Mouse (Mus musculus): Measurements from ENCODE around the gene Hmg20a. TPM values are rescaled to one million over a fixed set of nuclear protein-coding genes. Genes with fewer than 3 reads are reported as not detected.

The Hmg20a gene
- total and polyA plus RNA-seq, 2 experiments from 2014 or later = 30.1 to 34.3 TPM

GRCm38 (mm10) chr9:56469656-56470055 is 51.2 kb downstream of the Hmg20a start:
- no peak for DNase-seq (ENCODE audit: low spot score)
- ATAC-seq (ENCODE audit: insufficient read depth, low read depth) = no peak
- Histone ChIP-seq H3K4me1 (ENCODE audit: control insufficient read depth, insufficient read depth) (peaks cover 15% of the 10 kb centered on the region), H3K9ac (replicated peaks; ENCODE audit: low read depth, low read length) (no peak overlapping the region), H3K36me3 (replicated peaks; ENCODE audit: control insufficient read depth, insufficient read depth, low read length) (peaks cover 29% of the 10 kb centered on the region; the same call in 1 of the 2 replicates), H3K4me2 (ENCODE audit: low read depth, low read length) (no peak overlapping the region), H3K27me3 (ENCODE audit: control insufficient read depth, insufficient read depth, low read length) (no peaks in the 10 kb centered on the region), H3K4me3 (ENCODE audit: low read depth, low read length) (no peak overlapping the region), H3K9me3 (replicated peaks; ENCODE audit: control insufficient read depth, low read length) (no peaks in the 10 kb centered on the region), H3K27ac (ENCODE audit: low read depth) (0 out of 2 replicates have a peak overlapping the region, but pooled peaks have one; percentile 9)
- no peak for TF ChIP-seq CTCF (IDR thresholded peaks at IDR 0.05; ENCODE audit: low read depth)
- TF ChIP-seq EP300 (IDR thresholded peaks at IDR 0.05; ENCODE audit: low read depth) = no peak
- 37% methylated on average over 2 of the region's 2 CpGs for WGBS

DNA sequence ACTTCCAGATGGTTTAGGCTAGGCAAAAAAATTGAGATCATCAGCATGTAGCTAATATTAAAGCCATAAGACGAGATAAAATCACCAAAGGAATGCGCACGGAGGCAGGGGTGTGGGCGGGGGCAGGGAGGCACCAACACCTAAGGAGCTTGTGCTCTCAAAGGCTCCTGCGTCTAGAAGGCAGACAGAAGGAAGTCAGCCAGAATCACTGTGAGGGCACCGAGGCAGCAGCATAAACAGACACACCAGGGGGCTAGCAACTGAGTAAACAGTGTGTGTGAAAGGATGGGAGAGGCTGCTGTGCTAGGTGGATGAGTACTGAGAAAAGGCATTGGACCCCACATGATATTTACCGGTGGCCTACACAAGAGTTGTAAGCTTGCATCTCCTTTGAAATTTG is 51.9 kb downstream of the Hmg20a start:
- 32% methylated on average over 7 of the region's 7 CpGs for WGBS
- no peak overlapping the region for H3K4me3 ChIP-seq (ENCODE audit: low read depth, low read length)
- TF ChIP-seq EP300 (IDR thresholded peaks at IDR 0.05; ENCODE audit: low read depth) (no peak), CTCF (IDR thresholded peaks at IDR 0.05; ENCODE audit: low read depth) (no peak)
- no peaks in the 10 kb centered on the region for H3K27me3 ChIP-seq (ENCODE audit: control insufficient read depth, insufficient read depth, low read length)
- ATAC-seq (ENCODE audit: insufficient read depth, low read depth) = no peak
- no peak overlapping the region for H3K27ac ChIP-seq (ENCODE audit: low read depth)
- no peak overlapping the region for H3K4me2 ChIP-seq (ENCODE audit: low read depth, low read length)
- DNase-seq (ENCODE audit: low spot score) = peak; percentile 7
- H3K4me1 ChIP-seq (ENCODE audit: control insufficient read depth, insufficient read depth) = peaks cover 11% of the 10 kb centered on the region
- no peaks in the 10 kb centered on the region for H3K9me3 ChIP-seq (replicated peaks; ENCODE audit: control insufficient read depth, low read length)
- no peak overlapping the region for H3K9ac ChIP-seq (replicated peaks; ENCODE audit: low read depth, low read length)
- H3K36me3 ChIP-seq (replicated peaks; ENCODE audit: control insufficient read depth, insufficient read depth, low read length) = peaks cover 33% of the 10 kb centered on the region

GRCm38 (mm10) chr9:56478975-56479647 is 60.7 kb downstream of the Hmg20a start:
- no peak overlapping the region for H3K4me2 ChIP-seq (ENCODE audit: low read depth, low read length)
- H3K4me3 ChIP-seq (ENCODE audit: low read depth, low read length) = no peak overlapping the region
- peaks cover 56% of the 10 kb centered on the region for H3K36me3 ChIP-seq (replicated peaks; ENCODE audit: control insufficient read depth, insufficient read depth, low read length)
- no peak overlapping the region for H3K27ac ChIP-seq (ENCODE audit: low read depth)
- H3K4me1 ChIP-seq (ENCODE audit: control insufficient read depth, insufficient read depth) = no peaks in the 10 kb centered on the region
- DNase-seq (ENCODE audit: low spot score) (no peak), ATAC-seq (ENCODE audit: insufficient read depth, low read depth) (no peak)
- TF ChIP-seq EP300 (IDR thresholded peaks at IDR 0.05; ENCODE audit: low read depth) = no peak
- no peak for TF ChIP-seq CTCF (IDR thresholded peaks at IDR 0.05; ENCODE audit: low read depth)
- H3K27me3 ChIP-seq (ENCODE audit: control insufficient read depth, insufficient read depth, low read length) = no peaks in the 10 kb centered on the region
- 76% methylated on average over 5 of the region's 5 CpGs for WGBS
- no peak overlapping the region for H3K9ac ChIP-seq (replicated peaks; ENCODE audit: low read depth, low read length)
- H3K9me3 ChIP-seq (replicated peaks; ENCODE audit: control insufficient read depth, low read length) = no peaks in the 10 kb centered on the region

GRCm38 (mm10) chr9:56482623-56483022 is 64.2 kb downstream of the Hmg20a start:
- DNase-seq (ENCODE audit: low spot score) = no peak
- ATAC-seq (ENCODE audit: insufficient read depth, low read depth) = no peak
- Histone ChIP-seq H3K27me3 (ENCODE audit: control insufficient read depth, insufficient read depth, low read length) (no peaks in the 10 kb centered on the region), H3K9ac (replicated peaks; ENCODE audit: low read depth, low read length) (no peak overlapping the region), H3K4me2 (ENCODE audit: low read depth, low read length) (no peak overlapping the region), H3K9me3 (replicated peaks; ENCODE audit: control insufficient read depth, low read length) (no peaks in the 10 kb centered on the region), H3K36me3 (replicated peaks; ENCODE audit: control insufficient read depth, insufficient read depth, low read length) (peaks cover 53% of the 10 kb centered on the region), H3K4me1 (ENCODE audit: control insufficient read depth, insufficient read depth) (peaks cover 4% of the 10 kb centered on the region), H3K27ac (ENCODE audit: low read depth) (no peak overlapping the region), H3K4me3 (ENCODE audit: low read depth, low read length) (no peak overlapping the region)
- TF ChIP-seq EP300 (IDR thresholded peaks at IDR 0.05; ENCODE audit: low read depth) = no peak
- TF ChIP-seq CTCF (IDR thresholded peaks at IDR 0.05; ENCODE audit: low read depth) = no peak
- WGBS = 91% methylated on average over 4 of the region's 4 CpGs

- ATAC-seq (ENCODE audit: insufficient read depth, low read depth) (no peak), DNase-seq (ENCODE audit: low spot score) (no peak)
- Histone ChIP-seq H3K9me3 (replicated peaks; ENCODE audit: control insufficient read depth, low read length) (no peaks in the 10 kb centered on the region), H3K4me1 (ENCODE audit: control insufficient read depth, insufficient read depth) (peaks cover 4% of the 10 kb centered on the region), H3K27me3 (ENCODE audit: control insufficient read depth, insufficient read depth, low read length) (no peaks in the 10 kb centered on the region), H3K9ac (replicated peaks; ENCODE audit: low read depth, low read length) (no peak overlapping the region), H3K4me2 (ENCODE audit: low read depth, low read length) (no peak overlapping the region), H3K4me3 (ENCODE audit: low read depth, low read length) (no peak overlapping the region), H3K27ac (ENCODE audit: low read depth) (no peak overlapping the region), H3K36me3 (replicated peaks; ENCODE audit: control insufficient read depth, insufficient read depth, low read length) (peaks cover 71% of the 10 kb centered on the region)
- WGBS = 93% methylated on average over 1 of the region's 1 CpGs
- TF ChIP-seq CTCF (IDR thresholded peaks at IDR 0.05; ENCODE audit: low read depth) = no peak
- no peak for TF ChIP-seq EP300 (IDR thresholded peaks at IDR 0.05; ENCODE audit: low read depth)
These were observed 67.0 kb downstream of the Hmg20a start for GRCm38 (mm10) chr9:56485423-56485822.

- no peak for DNase-seq (ENCODE audit: low spot score)
- peaks cover 4% of the 10 kb centered on the region for H3K4me1 ChIP-seq (ENCODE audit: control insufficient read depth, insufficient read depth)
These were observed 67.7 kb downstream of the Hmg20a start for GRCm38 (mm10) chr9:56486158-56486557.

More at GRCm38 (mm10) chr9:56486158-56486557, 67.7 kb downstream of the Hmg20a start:
- no peak for TF ChIP-seq CTCF (IDR thresholded peaks at IDR 0.05; ENCODE audit: low read depth)
- TF ChIP-seq EP300 (IDR thresholded peaks at IDR 0.05; ENCODE audit: low read depth) = no peak
- H3K4me2 ChIP-seq (ENCODE audit: low read depth, low read length) = no peak overlapping the region
- WGBS = 75% methylated on average over 3 of the region's 3 CpGs
- H3K9me3 ChIP-seq (replicated peaks; ENCODE audit: control insufficient read depth, low read length) = no peaks in the 10 kb centered on the region
- H3K36me3 ChIP-seq (replicated peaks; ENCODE audit: control insufficient read depth, insufficient read depth, low read length) = peaks cover 72% of the 10 kb centered on the region
- no peaks in the 10 kb centered on the region for H3K27me3 ChIP-seq (ENCODE audit: control insufficient read depth, insufficient read depth, low read length)
- H3K4me3 ChIP-seq (ENCODE audit: low read depth, low read length) = no peak overlapping the region
- no peak overlapping the region for H3K9ac ChIP-seq (replicated peaks; ENCODE audit: low read depth, low read length)
- no peak for ATAC-seq (ENCODE audit: insufficient read depth, low read depth)
- H3K27ac ChIP-seq (ENCODE audit: low read depth) = no peak overlapping the region
